Mouse (Mus musculus) bone marrow, adult 2 months (tissue): ENCODE measurements around the gene Grik2.
"Not testable (repeated sequence)": the region's sequence is repeated elsewhere in the genome, so short reads cannot be mapped to it uniquely, and the experiment has no call there.

Source experiments
- CTCF ChIP-seq: fragments of 200-500 bp; IDR thresholded peaks from 2 replicates; pipeline ENCODE4 v1.5.1; 2011; ENCODE audit warnings: low read length, control low read depth; ENCODE audit not compliant: control insufficient read depth, insufficient read depth
- POLR2A ChIP-seq: fragments of 200-500 bp; IDR thresholded peaks from 2 replicates; pipeline ENCODE4 v1.6.1; 2011; ENCODE audit warnings: low read depth, mild to moderate bottlenecking, control low read depth, low read length, borderline replicate concordance; ENCODE audit not compliant: control insufficient read depth

DNA sequence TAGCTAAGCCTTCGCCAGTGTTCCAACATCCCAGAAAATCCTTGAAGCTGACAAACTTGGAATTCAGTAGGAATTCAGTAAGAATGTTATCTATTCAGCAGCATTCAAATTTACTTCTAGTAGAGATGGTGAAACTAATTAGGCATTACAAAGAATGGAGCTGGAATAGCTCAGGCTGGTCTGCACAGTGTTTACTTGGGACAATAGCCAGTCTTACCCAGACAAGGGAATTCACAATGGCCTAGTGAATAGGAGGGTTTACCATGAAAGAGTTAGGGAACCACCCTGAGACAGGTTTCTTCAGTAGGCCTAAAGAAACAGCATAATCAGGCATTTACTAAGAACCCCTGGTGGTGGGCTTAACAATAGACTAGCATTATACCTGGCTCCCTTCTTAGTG, 371.4 kb downstream of the Grik2 start:
- TF ChIP-seq POLR2A, CTCF: not testable (repeated sequence)
